Mouse (Mus musculus): ENCODE results near the gene Tyw1.

Tyw1 gene

GRCm38 (mm10) chr5:130316321-130316720 is 60.9 kb downstream of the Tyw1 start:
- WGBS = 75% methylated on average over 9 of the region's 9 CpGs

GRCm38 (mm10) chr5:130319783-130320182 is 64.4 kb downstream of the Tyw1 start:
- WGBS = 97% methylated on average over 5 of the region's 5 CpGs

GRCm38 (mm10) chr5:130320485-130320884 is 65.1 kb downstream of the Tyw1 start:
- 67% methylated on average over 3 of the region's 3 CpGs for WGBS

GRCm38 (mm10) chr5:130325486-130325885 is 70.1 kb downstream of the Tyw1 start:
- WGBS = 97% methylated on average over 8 of the region's 8 CpGs

GRCm38 (mm10) chr5:130327615-130328263 is 72.3 kb downstream of the Tyw1 start:
- 87% methylated on average over 6 of the region's 6 CpGs for WGBS

- WGBS = 89% methylated on average over 9 of the region's 9 CpGs
Measured at GRCm38 (mm10) chr5:130328366-130328765, 72.9 kb downstream of the Tyw1 start.

GRCm38 (mm10) chr5:130329889-130330288 is 74.5 kb downstream of the Tyw1 start:
- 91% methylated on average over 2 of the region's 2 CpGs for WGBS

- WGBS = 87% methylated on average over 4 of the region's 4 CpGs
Measured at GRCm38 (mm10) chr5:130330801-130331200, 75.4 kb downstream of the Tyw1 start.

- 47% methylated on average over 4 of the region's 4 CpGs for WGBS
Measured at GRCm38 (mm10) chr5:130331206-130331605, 75.8 kb downstream of the Tyw1 start.

- WGBS = 64% methylated on average over 7 of the region's 7 CpGs
Measured at GRCm38 (mm10) chr5:130333566-130333965, 78.1 kb downstream of the Tyw1 start.

- 86% methylated on average over 11 of the region's 11 CpGs for WGBS
Measured at GRCm38 (mm10) chr5:130333971-130334370, 78.6 kb downstream of the Tyw1 start.

- WGBS = over 99% methylated on average over 4 of the region's 4 CpGs
Measured at GRCm38 (mm10) chr5:130335462-130335861, 80.0 kb downstream of the Tyw1 start.

- WGBS = 85% methylated on average over 15 of the region's 15 CpGs
Measured at GRCm38 (mm10) chr5:130340656-130341055, 85.2 kb downstream of the Tyw1 start.

GRCm38 (mm10) chr5:130344999-130345398 is 89.6 kb downstream of the Tyw1 start:
- WGBS = 90% methylated on average over 7 of the region's 7 CpGs

GRCm38 (mm10) chr5:130345871-130346270 is 90.5 kb downstream of the Tyw1 start:
- WGBS = 85% methylated on average over 2 of the region's 2 CpGs

- 64% methylated on average over 7 of the region's 7 CpGs for WGBS
Measured at GRCm38 (mm10) chr5:130355223-130355622, 99.8 kb downstream of the Tyw1 start.

- 75% methylated on average over 4 of the region's 4 CpGs for WGBS
Measured at GRCm38 (mm10) chr5:130363111-130363510, 107.7 kb downstream of the Tyw1 start.

- WGBS = 69% methylated on average over 3 of the region's 3 CpGs
Measured at GRCm38 (mm10) chr5:130363773-130364172, 108.4 kb downstream of the Tyw1 start.

GRCm38 (mm10) chr5:130368236-130368635 is 112.8 kb downstream of the Tyw1 start:
- 88% methylated on average over 6 of the region's 6 CpGs for WGBS

GRCm38 (mm10) chr5:130369237-130369636 is 113.8 kb downstream of the Tyw1 start, which contains the start of gene Caln1:
Caln1 (plus strand) TSS chr5:130369455.
- WGBS = 56% methylated on average over 11 of the region's 11 CpGs

GRCm38 (mm10) chr5:130375411-130375810 is 120.0 kb downstream of the Tyw1 start:
- 91% methylated on average over 3 of the region's 3 CpGs for WGBS

- 8% methylated on average over 13 of the region's 13 CpGs for WGBS
Measured at GRCm38 (mm10) chr5:130384222-130384912, 128.9 kb downstream of the Tyw1 start, which contains the start of gene A330070K13Rik. A330070K13Rik (minus strand) TSS chr5:130384631.

- WGBS = 79% methylated on average over 7 of the region's 7 CpGs
Measured at GRCm38 (mm10) chr5:130386418-130386817, 131.0 kb downstream of the Tyw1 start.

All from cerebral cortex, adult 2 months (tissue).